Mouse (Mus musculus) C2C12 (cell line): ENCODE data around the gene Amt. TPM values are rescaled to one million over a fixed set of nuclear protein-coding genes. Genes with fewer than 3 reads are reported as not detected.

ENCODE experiments used
- H3K27me3 ChIP-seq: one replicate; pipeline ENCODE4 v1.6.1; 2011; ENCODE audit not compliant: control insufficient read depth, insufficient read depth, insufficient read length
- H3K36me3 ChIP-seq: one replicate; pipeline ENCODE4 v1.6.1; 2011; ENCODE audit not compliant: control insufficient read depth, insufficient read depth
- H3K4me3 ChIP-seq: one replicate; pipeline ENCODE4 v1.5.1; 2011; ENCODE audit warnings: mild to moderate bottlenecking, control low read depth; ENCODE audit not compliant: poor library complexity, insufficient read depth, severe bottlenecking
- H3K79me2 ChIP-seq: one replicate; pipeline ENCODE4 v1.6.1; 2011; ENCODE audit not compliant: control insufficient read depth, insufficient read depth
- H3K79me3 ChIP-seq: one replicate; pipeline ENCODE4 v1.6.1; 2011; ENCODE audit warnings: low read depth, control low read depth
- H3ac ChIP-seq: one replicate; pipeline ENCODE3; 2011; ENCODE audit warnings: low read depth; ENCODE audit not compliant: control insufficient read depth, insufficient read length
- CEBPB ChIP-seq: IDR thresholded peaks from one replicate; pipeline ENCODE4 v1.6.1; 2011; ENCODE audit warnings: low read depth, mild to moderate bottlenecking, control low read depth, moderate library complexity
- CTCF ChIP-seq: IDR thresholded peaks from one replicate; pipeline ENCODE4 v1.5.1; 2011; ENCODE audit not compliant: control insufficient read depth, insufficient read depth, insufficient read length
- FOSL1 ChIP-seq: IDR thresholded peaks from one replicate; pipeline ENCODE4 v1.8.0; 2011; ENCODE audit warnings: mild to moderate bottlenecking, low read length; ENCODE audit not compliant: poor library complexity, insufficient read depth, severe bottlenecking
- MAX ChIP-seq: IDR thresholded peaks from one replicate; pipeline ENCODE4 v1.6.1; 2011; ENCODE audit warnings: mild to moderate bottlenecking, control low read depth
- MYOD1 ChIP-seq: IDR thresholded peaks from one replicate; pipeline ENCODE4 v1.6.1; 2011; ENCODE audit warnings: low read depth; ENCODE audit not compliant: control insufficient read depth, insufficient read length
- MYOG ChIP-seq: IDR thresholded peaks from one replicate; pipeline ENCODE4 v1.6.1; 2011; ENCODE audit not compliant: control insufficient read depth, insufficient read length; ENCODE audit errors: extremely low read depth
- USF1 ChIP-seq: IDR thresholded peaks from one replicate; pipeline ENCODE4 v1.6.1; 2011; ENCODE audit warnings: low read depth, mild to moderate bottlenecking, control low read depth, moderate library complexity
- polyA plus RNA-seq: library from polyadenylated mRNA; unstranded; fragments of >200 nt; fragmentation: generic; extraction: Trizol; gene quantifications from one replicate; pipeline ENCODE4 v1.2.1, GENCODE M21; 2012; ENCODE audit warnings: missing spikeins

Gene Amt
- polyA plus RNA-seq, 1 experiment: 0.71 TPM

DNA sequence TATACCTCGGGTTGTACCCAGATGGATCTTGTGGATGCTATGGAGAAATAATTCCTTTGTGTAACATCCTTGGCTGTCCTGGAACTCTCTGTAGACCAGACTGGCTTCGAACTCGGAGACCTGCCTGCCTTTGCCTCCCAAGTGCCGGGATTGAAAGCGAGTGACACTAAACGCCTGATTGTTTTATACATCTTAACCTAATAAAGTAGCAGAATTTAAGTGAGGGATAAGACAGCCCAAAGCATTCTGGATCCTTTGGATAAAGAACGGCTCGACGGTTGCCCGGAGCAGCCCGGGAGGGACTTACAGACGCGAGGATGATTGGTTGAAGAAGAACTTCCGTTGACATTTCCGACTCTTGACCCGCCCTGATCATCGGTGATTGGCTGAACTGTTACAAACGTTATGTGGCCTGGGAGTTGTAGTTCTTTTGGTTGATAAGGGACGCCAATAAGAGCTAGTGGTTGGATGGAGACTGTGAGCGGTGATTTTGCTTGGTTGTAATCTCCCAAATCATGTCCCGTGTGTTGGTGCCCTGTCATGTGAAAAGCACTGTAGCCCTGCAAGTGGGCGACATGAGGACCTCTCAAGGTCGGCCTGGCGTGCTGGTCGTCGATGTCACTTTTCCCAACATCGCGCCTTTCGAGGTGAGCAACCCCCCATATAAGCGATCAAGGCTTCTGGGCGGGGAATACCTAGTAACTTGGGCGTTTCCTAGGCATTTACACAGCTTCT lies 6.5 kb upstream of the Amt start, which contains the start of gene Nicn1:
Gene Nicn1 (plus strand): TSS at position 414 of the 735 bp plus-strand sequence.
- Histone ChIP-seq H3K36me3 (no peaks in the 10 kb centered on the region), H3K79me2 (peaks cover 4% of the 10 kb centered on the region)
- no peak for TF ChIP-seq FOSL1
- no peak for TF ChIP-seq MAX
- no peak for TF ChIP-seq CTCF
- TF ChIP-seq USF1: no peak
- TF ChIP-seq CEBPB: no peak
- TF ChIP-seq MYOG: no peak
- TF ChIP-seq MYOD1: no peak

DNA sequence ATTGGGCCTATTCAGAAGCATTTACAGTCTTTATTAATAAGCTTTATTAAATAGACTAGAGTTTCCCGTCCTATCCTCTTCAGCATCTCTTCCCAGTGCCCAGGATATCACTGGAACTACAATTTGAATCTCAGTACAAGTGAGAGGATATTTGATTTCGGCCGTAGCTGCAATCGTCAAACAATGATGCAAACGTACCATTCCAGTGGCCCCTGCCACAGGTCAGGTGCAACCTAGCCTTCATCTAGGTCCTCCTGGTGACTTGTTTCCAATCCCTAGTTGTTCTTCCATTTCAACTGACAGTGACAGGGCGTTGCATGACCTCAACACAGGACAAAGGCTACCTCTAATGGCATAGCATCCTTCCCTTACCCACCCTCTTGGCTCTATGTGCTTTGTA lies 5.9 kb upstream of the Amt start:
- Histone ChIP-seq H3K79me2 (peaks cover 4% of the 10 kb centered on the region), H3K79me3 (no peaks in the 10 kb centered on the region), H3K27me3 (no peaks in the 10 kb centered on the region), H3K36me3 (no peaks in the 10 kb centered on the region), H3K4me3 (peak overlapping the region; percentile 39), H3ac (no peak overlapping the region)
- no peak for TF ChIP-seq CTCF
- no peak for TF ChIP-seq FOSL1
- TF ChIP-seq MAX: no peak
- no peak for TF ChIP-seq MYOD1
- TF ChIP-seq CEBPB: no peak
- no peak for TF ChIP-seq MYOG
- TF ChIP-seq USF1: no peak

More for the DNA sequence above, 6.5 kb upstream of the Amt start, which contains the start of gene Nicn1:
- Histone ChIP-seq H3K27me3 (no peaks in the 10 kb centered on the region), H3K79me3 (no peaks in the 10 kb centered on the region), H3ac (peak within 1 kb of the TSS; percentile 61), H3K4me3 (peak within 1 kb of the TSS; percentile 44)

DNA sequence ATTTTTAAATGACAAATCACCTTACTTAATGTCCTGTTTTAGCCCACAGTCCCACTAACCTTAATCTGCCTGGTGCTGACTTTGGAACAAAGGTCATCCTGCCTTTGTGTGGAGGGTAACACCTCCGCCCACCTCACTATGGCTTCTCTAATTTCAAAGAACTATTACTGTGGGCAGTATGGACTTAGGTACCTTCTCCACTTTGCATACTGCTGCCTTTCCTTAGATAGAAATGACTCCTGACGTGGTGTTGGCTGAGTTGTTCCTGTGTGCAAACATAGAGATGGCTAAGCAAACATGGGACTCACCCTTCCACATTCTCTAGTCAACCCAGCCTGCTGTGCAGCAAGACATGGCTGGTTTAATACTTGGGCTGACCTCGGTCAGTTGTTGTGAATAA lies 5.2 kb downstream of the Amt start:
- Histone ChIP-seq H3K79me2 (peaks cover 31% of the 10 kb centered on the region), H3ac (no peak overlapping the region), H3K79me3 (peaks cover 9% of the 10 kb centered on the region), H3K27me3 (no peaks in the 10 kb centered on the region), H3K4me3 (no peak overlapping the region), H3K36me3 (peaks cover 16% of the 10 kb centered on the region)
- TF ChIP-seq MYOD1: no peak
- TF ChIP-seq FOSL1: no peak
- no peak for TF ChIP-seq MAX
- no peak for TF ChIP-seq USF1
- no peak for TF ChIP-seq CTCF
- no peak for TF ChIP-seq MYOG
- no peak for TF ChIP-seq CEBPB

DNA sequence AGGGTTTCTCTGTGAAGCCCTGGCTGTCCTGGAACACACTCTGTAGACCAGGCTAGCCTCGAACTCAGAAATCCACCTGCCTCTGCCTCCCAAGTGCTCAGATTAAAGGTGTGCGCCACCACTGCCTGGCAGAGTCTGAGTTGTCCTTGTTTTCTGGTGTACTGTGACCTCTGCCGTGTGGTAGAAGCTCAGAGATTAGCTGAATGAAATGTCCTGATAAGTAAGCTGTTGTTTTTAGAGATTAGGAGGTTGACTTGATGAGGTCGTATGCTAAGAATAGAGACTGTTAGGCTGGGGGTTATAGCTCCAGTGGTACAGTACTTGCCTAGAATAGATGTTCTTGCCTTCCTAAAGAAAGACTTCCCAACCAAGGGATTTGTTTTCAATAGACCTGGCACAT lies 8.1 kb downstream of the Amt start:
- H3K27me3 ChIP-seq: no peaks in the 10 kb centered on the region
- peaks cover 60% of the 10 kb centered on the region for H3K79me2 ChIP-seq
- peak overlapping the region; percentile 83 for H3K4me3 ChIP-seq
- H3K36me3 ChIP-seq: peaks cover 22% of the 10 kb centered on the region
- H3K79me3 ChIP-seq: peaks cover 38% of the 10 kb centered on the region
- TF ChIP-seq MAX: no peak
- no peak for TF ChIP-seq CTCF
- no peak for TF ChIP-seq MYOD1
- TF ChIP-seq CEBPB: no peak
- H3ac ChIP-seq: no peak overlapping the region

DNA sequence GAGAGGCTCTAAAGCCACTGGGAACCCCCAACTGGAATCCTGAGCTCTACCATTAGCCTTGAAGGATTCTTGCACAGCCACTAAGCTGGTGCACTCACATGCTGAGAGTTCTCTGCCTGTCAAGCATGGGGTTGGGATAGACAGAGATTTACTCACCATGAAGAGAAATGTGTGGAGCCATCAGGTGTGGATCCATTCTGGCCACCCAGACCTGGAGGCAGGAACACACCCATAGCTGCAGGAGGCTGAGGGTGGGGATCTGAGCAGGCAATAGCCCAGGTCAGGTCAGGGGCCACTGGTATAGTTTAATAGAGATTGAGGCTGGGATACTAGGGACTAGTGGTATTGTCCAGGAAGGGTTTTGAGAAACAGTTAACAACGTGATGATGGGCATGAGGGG lies 8.5 kb downstream of the Amt start:
- H3K36me3 ChIP-seq: peaks cover 22% of the 10 kb centered on the region
- H3K79me3 ChIP-seq: peaks cover 42% of the 10 kb centered on the region
- H3ac ChIP-seq: peak overlapping the region; percentile 94
- no peaks in the 10 kb centered on the region for H3K27me3 ChIP-seq
- TF ChIP-seq CEBPB: no peak
- H3K4me3 ChIP-seq: peak overlapping the region; percentile 83
- H3K79me2 ChIP-seq: peaks cover 64% of the 10 kb centered on the region
